Mouse (Mus musculus) liver, embryonic 14.5 days (tissue): ENCODE data around the gene Larp1.

Experiments used
- CTCF ChIP-seq: IDR thresholded peaks from 2 replicates; pipeline ENCODE4 v1.5.1; 2016; ENCODE audit warnings: antibody characterized with exemption, low read depth, control low read depth
- EP300 ChIP-seq: IDR thresholded peaks from 2 replicates; pipeline ENCODE4 v1.6.1; 2016; ENCODE audit warnings: antibody characterized with exemption, low read depth

DNA sequence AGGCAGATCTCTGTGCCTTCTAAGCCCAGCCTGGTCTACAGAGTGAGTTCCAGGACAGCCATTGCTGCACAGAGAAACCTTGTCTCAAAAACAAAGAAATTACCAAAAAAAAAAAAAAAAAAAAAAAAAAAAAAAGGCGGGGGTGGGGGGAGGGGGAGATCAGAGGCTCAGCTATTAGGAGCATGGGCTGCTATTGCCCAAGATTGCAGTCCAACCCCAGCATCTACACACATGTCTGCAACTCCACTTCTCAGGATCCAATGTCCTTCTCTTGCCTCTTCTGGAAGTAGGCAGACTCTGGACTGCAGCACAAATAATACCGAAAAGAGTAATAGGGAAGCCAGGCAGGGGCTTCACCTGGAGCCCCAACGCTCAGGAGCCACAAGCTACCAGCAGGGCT, 23.4 kb upstream of the Larp1 start:
- TF ChIP-seq CTCF (no peak), EP300 (no peak)
